Mouse (Mus musculus): ENCODE results near the gene Dnah12.

- TF ChIP-seq TCF12 (IDR thresholded peaks at IDR 0.05; ENCODE audit: insufficient read depth, poor library complexity, severe bottlenecking): no peak
- no peak for TF ChIP-seq POLR2A (IDR thresholded peaks at IDR 0.05; ENCODE audit: insufficient read length, low read depth)
- TF ChIP-seq POLR2AphosphoS2 (IDR thresholded peaks at IDR 0.05; ENCODE audit: insufficient read length, low read depth): no peak
- no peak for TF ChIP-seq SRF (IDR thresholded peaks at IDR 0.05; ENCODE audit: control insufficient read depth, insufficient read length, low read depth)
- no peak for TF ChIP-seq MAX (IDR thresholded peaks at IDR 0.05; ENCODE audit: low read depth)
- TF ChIP-seq MYOG (IDR thresholded peaks at IDR 0.05; ENCODE audit: control insufficient read depth in 1 of 3, insufficient read depth in 1 of 3, insufficient read length in 2 of 3, low read depth in 2 of 3): no peak
- TF ChIP-seq E2F4 (IDR thresholded peaks at IDR 0.05; ENCODE audit: insufficient read depth): no peak
These were observed 188.6 kb downstream of the Dnah12 start for GRCm38 (mm10) chr14:26881700-26882099.

Data from myocyte (in vitro differentiated cells).